Mouse (Mus musculus) Patski (cell line): ENCODE measurements around the gene Fbxo33. TPM values are rescaled to one million over a fixed set of nuclear protein-coding genes. Genes with fewer than 3 reads are reported as not detected.

ENCODE experiments used
- ATAC-seq: fragments of 100-300 bp; one replicate; pipeline ENCODE4 v1.8.0; 2021
- CTCF ChIA-PET: fragments of 350-600 bp; sonication (Branson Sonifier 250); formaldehyde crosslinking; loops from one replicate; lab custom pipeline; 2022; ENCODE audit warnings: inconsistent platforms; lab: Charles Lee
- POLR2A ChIA-PET: fragments of 350-600 bp; sonication (Branson Sonifier 250); formaldehyde crosslinking; loops from one replicate; lab custom pipeline; 2022; ENCODE audit warnings: antibody characterized with exemption, inconsistent platforms; lab: Charles Lee
- DNase-seq: peaks from one replicate; pipeline ENCODE4 v3.0.0-alpha.2; 2011; ENCODE audit warnings: low read depth, low spot score
- H3K27me3 ChIP-seq: fragments of 371-371 bp; one replicate; pipeline ENCODE4 v1.5.1; 2021
- CTCF ChIP-seq: fragments of 100-300 bp; IDR thresholded peaks from one replicate; pipeline ENCODE4 v1.5.1; 2021
- in situ Hi-C: fragments of 300-500 bp; cut with MboI; formaldehyde crosslinking; loops from 3 replicates; pipeline ENCODE4 v1.11.1; 2018; ENCODE audit warnings: low pct_unique_long_range_greater_than_20kb, mixed read lengths
- polyA plus RNA-seq: library from polyadenylated mRNA; unstranded; gene quantifications from one replicate; pipeline ENCODE4 v1.2.3, GENCODE M21; 2021

Fbxo33 gene
- polyA plus RNA-seq, 1 experiment from 2014 or later, result 24.2 TPM

- ChIA-PET POLR2A (no interaction called here), CTCF (no interaction called here)
- no peak for DNase-seq
- no peak for ATAC-seq
- no peak for TF ChIP-seq CTCF
- in situ Hi-C loops, result no loop called here
- no peaks in the 10 kb centered on the region for H3K27me3 ChIP-seq
Measured at GRCm38 (mm10) chr12:59198750-59199149, 20.8 kb downstream of the Fbxo33 start.

DNA sequence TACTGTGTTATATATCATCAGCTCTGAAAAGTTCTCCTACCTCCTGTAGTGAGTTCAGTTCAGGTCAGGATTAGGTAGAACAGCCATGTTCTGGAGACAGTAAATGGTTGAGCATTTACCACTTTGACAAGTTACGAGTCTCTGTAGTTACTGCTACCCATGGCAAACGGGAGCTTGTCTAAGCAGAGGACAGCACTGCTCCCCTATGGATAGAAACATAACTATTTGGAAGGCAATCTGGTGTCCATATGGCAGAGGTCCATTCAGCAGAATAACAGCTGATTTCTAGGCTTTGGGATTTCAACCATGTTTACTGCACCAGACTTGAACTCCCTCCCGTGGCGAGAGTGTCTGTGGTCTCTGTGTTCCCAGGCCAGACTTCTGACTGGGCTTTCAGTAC is 23.6 kb downstream of the Fbxo33 start:
- no peaks in the 10 kb centered on the region for H3K27me3 ChIP-seq
- ATAC-seq (no peak), DNase-seq (no peak)
- TF ChIP-seq CTCF, result no peak
- in situ Hi-C loops, result no loop called here
- ChIA-PET CTCF (interaction anchor here (0.6 kb wide), 1 partner anchor 21 kb away, joined by 4 read pairs; no protein-coding TSS in a partner anchor), POLR2A (no interaction called here)

DNA sequence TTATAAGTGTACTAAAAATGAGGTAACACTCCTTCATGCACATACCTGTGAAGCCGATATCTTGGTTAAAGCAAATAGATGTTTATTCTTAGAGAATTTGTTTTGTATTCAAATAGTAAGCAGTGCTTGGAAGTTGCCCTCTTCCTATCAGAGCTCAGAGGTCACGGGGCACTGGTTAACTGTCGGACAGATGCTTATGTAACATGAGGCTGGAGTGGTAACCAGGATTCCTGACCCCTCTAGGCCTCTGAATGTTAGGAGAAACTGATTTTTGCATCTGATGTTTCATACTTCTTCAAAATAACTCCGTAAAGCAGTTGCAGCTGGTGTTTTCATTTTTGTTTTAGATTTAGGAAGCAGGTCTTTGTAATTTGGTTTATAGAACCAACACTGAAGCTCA is 24.5 kb downstream of the Fbxo33 start:
- in situ Hi-C loops, result no loop called here
- TF ChIP-seq CTCF, result no peak
- ATAC-seq (no peak), DNase-seq (no peak)
- ChIA-PET CTCF (no interaction called here), POLR2A (no interaction called here)
- H3K27me3 ChIP-seq, result no peaks in the 10 kb centered on the region

GRCm38 (mm10) chr12:59194341-59195003 is 25.1 kb downstream of the Fbxo33 start:
- no peak for TF ChIP-seq CTCF
- DNase-seq (no peak), ATAC-seq (no peak)
- POLR2A ChIA-PET, result no interaction called here
- in situ Hi-C loops, result no loop called here
- H3K27me3 ChIP-seq, result no peaks in the 10 kb centered on the region
- CTCF ChIA-PET, result no interaction called here

DNA sequence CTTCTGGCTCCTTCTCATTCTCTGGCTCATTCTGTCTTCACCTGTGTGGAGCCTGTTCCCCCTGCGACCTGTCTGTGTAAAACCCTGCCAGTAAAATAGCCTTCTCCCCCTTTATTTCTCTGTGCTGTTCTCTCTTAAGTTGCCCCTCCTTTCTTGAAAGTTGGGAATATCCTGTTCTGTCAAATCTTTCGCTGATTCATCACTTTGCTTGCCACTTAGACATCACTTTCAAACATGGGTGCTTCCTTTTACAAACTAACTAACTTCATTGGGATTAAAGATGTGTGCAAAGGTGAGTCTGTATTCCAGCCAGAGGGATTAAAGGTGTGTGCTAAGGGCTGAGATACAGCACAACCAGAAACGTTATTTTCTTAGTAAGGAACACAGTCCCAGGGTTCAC is 25.9 kb downstream of the Fbxo33 start:
- DNase-seq (no peak), ATAC-seq (no peak)
- ChIA-PET CTCF (no interaction called here), POLR2A (no interaction called here)
- in situ Hi-C loops, result no loop called here
- H3K27me3 ChIP-seq, result no peaks in the 10 kb centered on the region
- TF ChIP-seq CTCF, result no peak

DNA sequence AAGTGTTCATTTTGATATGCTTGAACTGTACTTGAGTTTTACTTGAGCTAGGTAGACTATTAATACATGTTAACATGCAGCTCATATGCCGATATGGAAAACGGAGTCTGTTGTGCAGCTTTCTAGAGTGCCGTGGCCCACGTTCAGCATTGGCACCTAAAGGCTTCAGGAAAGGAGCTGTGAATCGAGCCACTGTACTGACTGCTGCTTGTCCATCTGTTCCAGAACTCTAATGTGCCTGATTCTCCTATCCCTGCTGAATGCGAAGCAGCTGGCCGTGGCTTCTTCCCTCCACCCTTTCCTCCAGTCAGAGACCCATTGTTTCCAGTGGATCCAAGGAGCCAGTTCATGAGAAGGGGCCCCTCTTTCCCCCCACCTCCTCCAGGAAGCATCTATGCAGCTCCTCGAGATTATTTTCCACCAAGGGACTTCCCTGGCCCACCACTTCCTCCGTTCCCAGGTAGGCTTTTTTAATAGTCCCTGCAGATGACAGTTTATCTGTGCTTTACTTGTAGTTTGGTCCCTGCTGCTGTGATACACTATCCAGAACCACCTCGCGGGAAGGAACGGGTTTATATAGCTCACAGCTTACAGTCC is 31.3 kb downstream of the Fbxo33 start:
- DNase-seq (no peak), ATAC-seq (no peak)
- POLR2A ChIA-PET, result interaction anchor here (1.4 kb wide), 1 partner anchor 9 kb away, joined by 3 read pairs; no protein-coding TSS in a partner anchor
- no peak for TF ChIP-seq CTCF
- CTCF ChIA-PET, result no interaction called here
- in situ Hi-C loops, result no loop called here
- H3K27me3 ChIP-seq, result no peaks in the 10 kb centered on the region

- DNase-seq (no peak), ATAC-seq (no peak)
- ChIA-PET POLR2A (interaction anchor here (0.7 kb wide), 1 partner anchor 12 kb away, joined by 3 read pairs; no protein-coding TSS in a partner anchor), CTCF (no interaction called here)
- H3K27me3 ChIP-seq, result no peaks in the 10 kb centered on the region
- TF ChIP-seq CTCF, result no peak
- in situ Hi-C loops, result no loop called here
Measured at GRCm38 (mm10) chr12:59177814-59178213, 41.7 kb downstream of the Fbxo33 start.

- TF ChIP-seq CTCF, result no peak
- in situ Hi-C loops, result no loop called here
- no peak for ATAC-seq
- no peak for DNase-seq
- H3K27me3 ChIP-seq, result no peaks in the 10 kb centered on the region
- ChIA-PET POLR2A (no interaction called here), CTCF (interaction anchor here (0.8 to 1.3 kb wide), 3 partner anchors 8 to 39 kb away, joined by 3 read pairs; no protein-coding TSS in a partner anchor)
Measured at GRCm38 (mm10) chr12:59169935-59170334, 49.6 kb downstream of the Fbxo33 start.

DNA sequence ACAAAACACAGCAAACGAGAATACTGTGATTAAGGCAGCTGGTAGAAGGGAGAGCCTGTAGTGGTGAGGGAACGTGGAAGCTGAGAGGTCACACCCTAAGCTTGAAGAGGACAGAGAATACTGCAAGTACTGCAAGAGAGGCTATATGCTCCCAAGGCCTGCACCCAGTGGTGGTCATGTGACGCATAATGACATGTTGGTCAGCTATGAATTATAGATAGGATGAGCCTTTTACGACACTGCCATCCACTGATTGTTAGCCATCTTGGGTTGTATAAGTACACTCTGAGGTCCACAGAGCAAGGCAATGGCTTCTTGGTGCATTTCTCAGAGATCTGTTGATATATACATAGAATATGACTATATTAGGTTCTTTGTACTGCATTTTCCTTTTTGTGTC is 53.0 kb downstream of the Fbxo33 start:
- ChIA-PET CTCF (no interaction called here), POLR2A (no interaction called here)
- in situ Hi-C loops, result no loop called here
- ATAC-seq (no peak), DNase-seq (no peak)
- no peaks in the 10 kb centered on the region for H3K27me3 ChIP-seq
- TF ChIP-seq CTCF, result no peak

DNA sequence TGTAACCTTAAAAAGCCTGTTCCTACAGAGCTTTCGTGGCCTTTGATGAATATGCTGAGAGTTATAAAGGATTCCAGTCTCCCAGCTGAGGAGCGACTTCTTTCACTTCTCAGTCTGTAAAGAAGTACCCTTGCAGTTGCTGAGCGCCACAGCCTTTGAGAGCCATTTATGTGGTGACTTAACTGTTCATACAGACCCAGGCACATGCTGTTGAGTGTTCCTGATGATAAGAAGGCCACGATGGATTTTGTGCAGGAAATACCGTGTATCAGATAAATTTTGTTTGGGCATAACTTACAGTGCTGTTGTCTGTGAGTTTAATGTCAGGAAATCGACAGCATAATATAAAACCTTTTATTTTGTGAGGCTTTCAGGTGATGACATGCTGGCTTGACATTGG is 55.0 kb downstream of the Fbxo33 start:
- H3K27me3 ChIP-seq, result no peaks in the 10 kb centered on the region
- ATAC-seq (no peak), DNase-seq (no peak)
- TF ChIP-seq CTCF, result no peak
- POLR2A ChIA-PET, result interaction anchor here (0.8 kb wide), 1 partner anchor 37 kb away, joined by 3 read pairs; no protein-coding TSS in a partner anchor
- in situ Hi-C loops, result no loop called here
- CTCF ChIA-PET, result interaction anchor here (1.1 kb wide), 1 partner anchor 38 kb away, joined by 4 read pairs; no protein-coding TSS in a partner anchor

GRCm38 (mm10) chr12:59162797-59163196 is 56.7 kb downstream of the Fbxo33 start:
- no peak for ATAC-seq
- CTCF ChIA-PET, result interaction anchor here (1.7 kb wide), 1 partner anchor 7 kb away, joined by 3 read pairs; no protein-coding TSS in a partner anchor
- POLR2A ChIA-PET, result no interaction called here
- no peaks in the 10 kb centered on the region for H3K27me3 ChIP-seq
- in situ Hi-C loops, result no loop called here
- DNase-seq, result no peak
- TF ChIP-seq CTCF, result no peak
